Mouse (Mus musculus) limb, embryonic 10.5 days (tissue): ENCODE measurements at regions not wholly inside any gene's neighbourhood (a gene's known extent, or its start where the extent isn't known, plus 50 kb on each side); places are given as distances from the start of the nearest gene placed in this dataset.

Experiments
- DNase-seq: peaks from one replicate; pipeline ENCODE4 v3.0.0-alpha.2; 2017; ENCODE audit warnings: low spot score
- H3K27ac ChIP-seq: fragments of 300-500 bp; sonication (generic); 2 replicates; pipeline ENCODE4 v1.5.1; 2016; ENCODE audit warnings: mild to moderate bottlenecking
- H3K27me3 ChIP-seq: fragments of 300-500 bp; sonication (generic); 2 replicates; pipeline ENCODE4 v1.6.1; 2016; ENCODE audit warnings: low read depth, mild to moderate bottlenecking; ENCODE audit not compliant: poor library complexity, severe bottlenecking
- H3K36me3 ChIP-seq: fragments of 300-500 bp; sonication (generic); 2 replicates; pipeline ENCODE4 v1.6.1; 2016; ENCODE audit warnings: mild to moderate bottlenecking, moderate library complexity
- H3K4me1 ChIP-seq: fragments of 300-500 bp; sonication (generic); 2 replicates; pipeline ENCODE4 v1.6.1; 2016
- H3K4me3 ChIP-seq: fragments of 300-500 bp; sonication (generic); 2 replicates; pipeline ENCODE4 v1.5.1; 2016; ENCODE audit warnings: mild to moderate bottlenecking, moderate library complexity
- H3K9me3 ChIP-seq: fragments of 300-500 bp; sonication (generic); replicated peaks from 2 replicates; pipeline ENCODE4 v1.6.1; 2016; ENCODE audit warnings: mild to moderate bottlenecking
- WGBS: fragments of 180-500 bp; shearing (Covaris S2); methylation state at CpG from one replicate; pipeline ENCODE4 v1.1.7; 2016; 5-methylcytosine and 5-hydroxymethylcytosine counted together

GRCm38 (mm10) chr1:73270787-73271391, 255.2 kb upstream of the Tnp1 start:
- peak overlapping the region; percentile 53; the same call in 1 of the 2 replicates for H3K27ac ChIP-seq
- no peaks in the 10 kb centered on the region for H3K27me3 ChIP-seq
- H3K36me3 ChIP-seq: no peaks in the 10 kb centered on the region
- no peaks in the 10 kb centered on the region for H3K9me3 ChIP-seq
- H3K4me3 ChIP-seq: no peak overlapping the region
- DNase-seq: no peak
- peaks cover 17% of the 10 kb centered on the region for H3K4me1 ChIP-seq
- WGBS: 73% methylated on average over 6 of the region's 6 CpGs

GRCm38 (mm10) chr1:73269051-73269755, 253.5 kb upstream of the Tnp1 start:
- 58% methylated on average over 7 of the region's 7 CpGs for WGBS
- no peak for DNase-seq
- H3K4me3 ChIP-seq: no peak overlapping the region
- no peaks in the 10 kb centered on the region for H3K27me3 ChIP-seq
- H3K4me1 ChIP-seq: peaks cover 17% of the 10 kb centered on the region
- no peaks in the 10 kb centered on the region for H3K36me3 ChIP-seq
- no peak overlapping the region for H3K27ac ChIP-seq
- H3K9me3 ChIP-seq: no peaks in the 10 kb centered on the region

GRCm38 (mm10) chr1:73265009-73265408, 249.3 kb upstream of the Tnp1 start:
- Histone ChIP-seq H3K4me3 (no peak overlapping the region), H3K4me1 (peaks cover 11% of the 10 kb centered on the region), H3K27ac (peak overlapping the region; percentile 21; the same call in 1 of the 2 replicates), H3K36me3 (no peaks in the 10 kb centered on the region), H3K27me3 (no peaks in the 10 kb centered on the region), H3K9me3 (no peaks in the 10 kb centered on the region)
- WGBS: 74% methylated on average over 4 of the region's 4 CpGs
- no peak for DNase-seq

- Histone ChIP-seq H3K4me1 (peaks cover 11% of the 10 kb centered on the region), H3K27ac (no peak overlapping the region), H3K4me3 (no peak overlapping the region), H3K36me3 (no peaks in the 10 kb centered on the region), H3K27me3 (no peaks in the 10 kb centered on the region), H3K9me3 (no peaks in the 10 kb centered on the region)
- no peak for DNase-seq
- WGBS: 83% methylated on average over 7 of the region's 7 CpGs
These were observed 248.5 kb upstream of the Tnp1 start for GRCm38 (mm10) chr1:73264245-73264644.

GRCm38 (mm10) chr1:73259525-73260098, 243.9 kb upstream of the Tnp1 start:
- 36% methylated on average over 5 of the region's 5 CpGs for WGBS
- H3K4me1 ChIP-seq: peaks cover 8% of the 10 kb centered on the region; the same call in 1 of the 2 replicates
- no peaks in the 10 kb centered on the region for H3K9me3 ChIP-seq
- no peak overlapping the region for H3K27ac ChIP-seq
- H3K4me3 ChIP-seq: no peak overlapping the region
- no peak for DNase-seq
- no peaks in the 10 kb centered on the region for H3K36me3 ChIP-seq
- no peaks in the 10 kb centered on the region for H3K27me3 ChIP-seq

- 73% methylated on average over 2 of the region's 2 CpGs for WGBS
These were observed 241.6 kb upstream of the Tnp1 start for GRCm38 (mm10) chr1:73257263-73257662.

GRCm38 (mm10) chr1:73251911-73252356, 236.2 kb upstream of the Tnp1 start:
- H3K27ac ChIP-seq: peak overlapping the region; percentile 74
- no peaks in the 10 kb centered on the region for H3K36me3 ChIP-seq
- peak; percentile 59 for DNase-seq
- H3K9me3 ChIP-seq: no peaks in the 10 kb centered on the region
- no peaks in the 10 kb centered on the region for H3K27me3 ChIP-seq
- 22% methylated on average over 12 of the region's 12 CpGs for WGBS
- H3K4me1 ChIP-seq: peaks cover 30% of the 10 kb centered on the region
- H3K4me3 ChIP-seq: peak overlapping the region; percentile 11

More at GRCm38 (mm10) chr1:73257263-73257662, 241.6 kb upstream of the Tnp1 start:
- no peak overlapping the region for H3K27ac ChIP-seq
- no peak for DNase-seq
- no peak overlapping the region for H3K4me3 ChIP-seq
- peaks cover 15% of the 10 kb centered on the region for H3K4me1 ChIP-seq
- no peaks in the 10 kb centered on the region for H3K27me3 ChIP-seq
- no peaks in the 10 kb centered on the region for H3K9me3 ChIP-seq
- H3K36me3 ChIP-seq: no peaks in the 10 kb centered on the region

- Histone ChIP-seq H3K4me3 (no peak overlapping the region), H3K27me3 (no peaks in the 10 kb centered on the region), H3K27ac (no peak overlapping the region), H3K36me3 (no peaks in the 10 kb centered on the region), H3K9me3 (no peaks in the 10 kb centered on the region), H3K4me1 (peaks cover 5% of the 10 kb centered on the region; the same call in 1 of the 2 replicates)
- 81% methylated on average over 2 of the region's 2 CpGs for WGBS
- no peak for DNase-seq
These were observed 228.3 kb upstream of the Tnp1 start for GRCm38 (mm10) chr1:73244016-73244415.

- Histone ChIP-seq H3K27me3 (no peaks in the 10 kb centered on the region), H3K27ac (no peak overlapping the region)
- WGBS: 92% methylated on average over 9 of the region's 9 CpGs
These were observed 226.6 kb upstream of the Tnp1 start for GRCm38 (mm10) chr1:73242290-73242689.

GRCm38 (mm10) chr1:73236867-73237266, 221.2 kb upstream of the Tnp1 start:
- H3K4me3 ChIP-seq: no peak overlapping the region
- 72% methylated on average over 3 of the region's 3 CpGs for WGBS
- H3K27me3 ChIP-seq: no peaks in the 10 kb centered on the region
- no peak overlapping the region for H3K27ac ChIP-seq
- no peaks in the 10 kb centered on the region for H3K36me3 ChIP-seq
- DNase-seq: no peak
- H3K4me1 ChIP-seq: no peaks in the 10 kb centered on the region
- no peaks in the 10 kb centered on the region for H3K9me3 ChIP-seq

More at GRCm38 (mm10) chr1:73242290-73242689, 226.6 kb upstream of the Tnp1 start:
- no peak overlapping the region for H3K4me3 ChIP-seq
- no peaks in the 10 kb centered on the region for H3K9me3 ChIP-seq
- H3K36me3 ChIP-seq: no peaks in the 10 kb centered on the region
- peaks cover 3% of the 10 kb centered on the region; the same call in 1 of the 2 replicates for H3K4me1 ChIP-seq
- no peak for DNase-seq

- Histone ChIP-seq H3K27me3 (no peaks in the 10 kb centered on the region), H3K4me1 (no peaks in the 10 kb centered on the region), H3K9me3 (0 out of 2 replicates have a peak, but pooled peaks cover 4% of the 10 kb centered on the region), H3K27ac (no peak overlapping the region), H3K4me3 (no peak overlapping the region), H3K36me3 (no peaks in the 10 kb centered on the region)
- no peak for DNase-seq
These were observed 217.9 kb upstream of the Tnp1 start for GRCm38 (mm10) chr1:73233636-73234035.

GRCm38 (mm10) chr1:73233041-73233440, 217.3 kb upstream of the Tnp1 start:
- H3K27me3 ChIP-seq: no peaks in the 10 kb centered on the region
- no peaks in the 10 kb centered on the region for H3K36me3 ChIP-seq
- no peak overlapping the region for H3K27ac ChIP-seq
- 90% methylated on average over 3 of the region's 3 CpGs for WGBS
- H3K9me3 ChIP-seq: 0 out of 2 replicates have a peak, but pooled peaks cover 4% of the 10 kb centered on the region
- no peak for DNase-seq
- H3K4me3 ChIP-seq: no peak overlapping the region
- H3K4me1 ChIP-seq: no peaks in the 10 kb centered on the region

- no peak overlapping the region for H3K4me3 ChIP-seq
- H3K27ac ChIP-seq: no peak overlapping the region
- no peaks in the 10 kb centered on the region for H3K27me3 ChIP-seq
- 73% methylated on average over 1 of the region's 1 CpGs for WGBS
- no peak for DNase-seq
- H3K36me3 ChIP-seq: no peaks in the 10 kb centered on the region
- H3K4me1 ChIP-seq: no peaks in the 10 kb centered on the region
- H3K9me3 ChIP-seq: 0 out of 2 replicates have a peak, but pooled peaks cover 4% of the 10 kb centered on the region
These were observed 214.9 kb upstream of the Tnp1 start for GRCm38 (mm10) chr1:73230611-73231010.
